Mouse (Mus musculus) midbrain, embryonic 14.5 days (tissue): ENCODE data around the gene H1f0. TPM values are rescaled to one million over a fixed set of nuclear protein-coding genes. Genes with fewer than 3 reads are reported as not detected.

ENCODE experiments used
- ATAC-seq: fragments of 200-750 bp; cut with Nextera tagmentation; 2 replicates; pipeline ENCODE4 v1.8.0; 2017; ENCODE audit warnings: moderate number of reproducible peaks, moderate library complexity; ENCODE audit not compliant: low FRiP score, low TSS enrichment
- DNase-seq: peaks from one replicate; pipeline ENCODE4 v3.0.0-alpha.2; 2015
- H3K27ac ChIP-seq: fragments of 300-500 bp; sonication (generic); replicated peaks from 2 replicates; pipeline ENCODE4 v1.5.1; 2014; ENCODE audit warnings: mild to moderate bottlenecking, low read depth, low read length, moderate library complexity
- H3K27me3 ChIP-seq: fragments of 300-500 bp; sonication (generic); 2 replicates; pipeline ENCODE4 v1.6.1; 2014; ENCODE audit warnings: low read length, control low read depth, mixed read lengths; ENCODE audit not compliant: control insufficient read depth, insufficient read depth
- H3K36me3 ChIP-seq: fragments of 300-500 bp; sonication (generic); 2 replicates; pipeline ENCODE4 v1.6.1; 2014; ENCODE audit warnings: low read length, control low read depth; ENCODE audit not compliant: control insufficient read depth, insufficient read depth
- H3K4me1 ChIP-seq: fragments of 300-500 bp; sonication (generic); 2 replicates; pipeline ENCODE4 v1.6.1; 2014; ENCODE audit warnings: mild to moderate bottlenecking, antibody characterized with exemption, low read length, control low read depth; ENCODE audit not compliant: control insufficient read depth, insufficient read depth
- H3K4me2 ChIP-seq: fragments of 300-500 bp; sonication (generic); 2 replicates; pipeline ENCODE4 v1.6.1; 2014; ENCODE audit warnings: mild to moderate bottlenecking, low read length, moderate library complexity
- H3K4me3 ChIP-seq: fragments of 300-500 bp; sonication (generic); replicated peaks from 2 replicates; pipeline ENCODE4 v1.5.1; 2014; ENCODE audit warnings: low read depth, low read length
- H3K9ac ChIP-seq: fragments of 300-500 bp; sonication (generic); replicated peaks from 2 replicates; pipeline ENCODE4 v1.6.1; 2014; ENCODE audit warnings: mild to moderate bottlenecking, low read length, moderate library complexity
- H3K9me3 ChIP-seq: fragments of 300-500 bp; sonication (generic); 2 replicates; pipeline ENCODE4 v1.6.1; 2016; ENCODE audit warnings: low read length, control low read depth, mixed read lengths; ENCODE audit not compliant: control insufficient read depth
- WGBS: fragments of 180-500 bp; shearing (Covaris S2); extraction: QIAGEN DNeasy Blood & Tissue Kit; methylation state at CpG from one replicate; pipeline ENCODE4 v1.1.7; 2014; 5-methylcytosine and 5-hydroxymethylcytosine counted together
- polyA plus RNA-seq: library from polyadenylated mRNA; unstranded; fragments of >200 nt; fragmentation: Nextera tagmentation; extraction: Ambion mirVana; gene quantifications from 2 replicates; pipeline ENCODE4 v1.2.1, GENCODE M21; 2014

Gene H1f0
- 94.4 and 154 TPM in 2 replicates for polyA plus RNA-seq

- Histone ChIP-seq H3K9me3 (no peaks in the 10 kb centered on the region), H3K9ac (peak within 1 kb of the TSS; percentile 98)
These were observed at the start of gene H1f0 for GRCm38 (mm10) chr15:79028237-79028738. Gene H1f0, plus strand, starts transcription at chr15:79028450.

GRCm38 (mm10) chr15:78978875-78979274 lies 49.4 kb upstream of the H1f0 start:
- ATAC-seq = no peak
- Histone ChIP-seq H3K27ac (no peak overlapping the region), H3K36me3 (peaks cover 11% of the 10 kb centered on the region), H3K9me3 (no peaks in the 10 kb centered on the region), H3K4me1 (peaks cover 15% of the 10 kb centered on the region), H3K9ac (no peak overlapping the region), H3K4me2 (no peak overlapping the region), H3K4me3 (no peak overlapping the region), H3K27me3 (no peaks in the 10 kb centered on the region)
- peak; percentile 52 for DNase-seq
- WGBS = 43% methylated on average over 4 of the region's 4 CpGs

More at GRCm38 (mm10) chr15:79028237-79028738, at the start of gene H1f0:
- Histone ChIP-seq H3K4me1 (peaks cover 32% of the 10 kb centered on the region), H3K27ac (peak within 1 kb of the TSS; percentile 93), H3K4me3 (peak within 1 kb of the TSS; percentile 66), H3K27me3 (no peaks in the 10 kb centered on the region), H3K4me2 (peak within 1 kb of the TSS; percentile 99), H3K36me3 (no peaks in the 10 kb centered on the region)
- WGBS = under 1% methylated on average over 54 of the region's 58 CpGs
- peak; percentile 85 for ATAC-seq
- peak; percentile 94 for DNase-seq

GRCm38 (mm10) chr15:78980084-78980483 lies 48.2 kb upstream of the H1f0 start:
- no peak for ATAC-seq
- Histone ChIP-seq H3K4me1 (peaks cover 16% of the 10 kb centered on the region), H3K4me3 (no peak overlapping the region), H3K9ac (no peak overlapping the region), H3K9me3 (no peaks in the 10 kb centered on the region), H3K36me3 (peaks cover 11% of the 10 kb centered on the region), H3K4me2 (no peak overlapping the region), H3K27me3 (no peaks in the 10 kb centered on the region), H3K27ac (no peak overlapping the region)
- no peak for DNase-seq
- WGBS = 92% methylated on average over 4 of the region's 4 CpGs

- ATAC-seq (peak; percentile 82), DNase-seq (peak; percentile 84)
- under 1% methylated on average over 63 of the region's 67 CpGs for WGBS
- no peaks in the 10 kb centered on the region for H3K9me3 ChIP-seq
- no peak overlapping the region; the same call in 1 of the 2 replicates for H3K27ac ChIP-seq
- peaks cover 16% of the 10 kb centered on the region for H3K4me1 ChIP-seq
- H3K4me3 ChIP-seq = peak overlapping the region; percentile 44
- H3K27me3 ChIP-seq = no peaks in the 10 kb centered on the region
- H3K36me3 ChIP-seq = 0 out of 2 replicates have a peak, but pooled peaks cover 1% of the 10 kb centered on the region
- H3K4me2 ChIP-seq = peak overlapping the region; percentile 69
- H3K9ac ChIP-seq = peak overlapping the region; percentile 54
These were observed 45.4 kb upstream of the H1f0 start for GRCm38 (mm10) chr15:78982658-78983435.

GRCm38 (mm10) chr15:78983436-78984285 lies 44.6 kb upstream of the H1f0 start:
- Histone ChIP-seq H3K4me2 (peak overlapping the region; percentile 69), H3K27me3 (no peaks in the 10 kb centered on the region), H3K9ac (peak overlapping the region; percentile 54), H3K27ac (no peak overlapping the region), H3K9me3 (no peaks in the 10 kb centered on the region), H3K36me3 (peaks cover 9% of the 10 kb centered on the region; the same call in 1 of the 2 replicates), H3K4me3 (peak overlapping the region; percentile 44), H3K4me1 (peaks cover 16% of the 10 kb centered on the region)
- ATAC-seq = peak; percentile 43; the same call in 1 of the 2 replicates
- 2% methylated on average over 21 of the region's 21 CpGs for WGBS
- peak; percentile 27 for DNase-seq

- Histone ChIP-seq H3K9me3 (no peaks in the 10 kb centered on the region), H3K4me1 (peaks cover 16% of the 10 kb centered on the region), H3K36me3 (peaks cover 9% of the 10 kb centered on the region; the same call in 1 of the 2 replicates), H3K27ac (no peak overlapping the region), H3K27me3 (no peaks in the 10 kb centered on the region), H3K9ac (no peak overlapping the region), H3K4me3 (no peak overlapping the region), H3K4me2 (no peak overlapping the region)
- ATAC-seq = no peak
- 53% methylated on average over 5 of the region's 5 CpGs for WGBS
- no peak for DNase-seq
These were observed 43.9 kb upstream of the H1f0 start for GRCm38 (mm10) chr15:78984286-78984778.

GRCm38 (mm10) chr15:78986536-78987220 lies 41.6 kb upstream of the H1f0 start:
- DNase-seq = no peak
- Histone ChIP-seq H3K4me3 (no peak overlapping the region), H3K4me2 (no peak overlapping the region), H3K27me3 (no peaks in the 10 kb centered on the region), H3K9ac (no peak overlapping the region), H3K27ac (no peak overlapping the region), H3K4me1 (peaks cover 16% of the 10 kb centered on the region), H3K9me3 (no peaks in the 10 kb centered on the region), H3K36me3 (peaks cover 30% of the 10 kb centered on the region)
- 79% methylated on average over 11 of the region's 11 CpGs for WGBS
- ATAC-seq = no peak

GRCm38 (mm10) chr15:78988499-78988971 lies 39.7 kb upstream of the H1f0 start:
- WGBS = 46% methylated on average over 14 of the region's 14 CpGs
- ATAC-seq (peak; percentile 63), DNase-seq (peak; percentile 83)
- Histone ChIP-seq H3K4me2 (no peak overlapping the region), H3K4me1 (peaks cover 3% of the 10 kb centered on the region; the same call in 1 of the 2 replicates), H3K4me3 (no peak overlapping the region), H3K27me3 (no peaks in the 10 kb centered on the region), H3K9ac (no peak overlapping the region), H3K9me3 (no peaks in the 10 kb centered on the region), H3K36me3 (peaks cover 49% of the 10 kb centered on the region), H3K27ac (peak overlapping the region; percentile 6; the same call in 1 of the 2 replicates)
